Mouse (Mus musculus): ENCODE data around the gene Dcakd.

Gene Dcakd

DNA sequence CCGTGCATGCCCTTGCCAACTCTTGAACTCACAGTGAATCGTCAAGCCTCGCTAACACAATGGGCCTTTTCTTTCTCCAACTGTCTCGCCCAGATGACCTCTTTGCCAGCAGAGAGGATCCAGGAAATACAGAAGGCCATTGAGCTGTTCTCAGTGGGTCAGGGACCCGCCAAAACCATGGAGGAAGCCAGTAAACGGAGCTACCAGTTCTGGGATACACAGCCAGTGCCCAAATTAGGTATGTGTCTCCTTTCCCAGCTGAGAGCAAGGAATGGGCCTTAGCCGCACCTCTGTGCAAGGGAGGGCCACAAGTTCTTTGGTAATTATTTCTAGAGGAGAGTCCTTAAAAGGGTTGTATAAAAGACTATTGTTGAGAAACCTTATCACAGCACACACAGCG is 18.2 kb upstream of the Dcakd start:
- no peak for DNase-seq (ENCODE audit: low spot score)

DNA sequence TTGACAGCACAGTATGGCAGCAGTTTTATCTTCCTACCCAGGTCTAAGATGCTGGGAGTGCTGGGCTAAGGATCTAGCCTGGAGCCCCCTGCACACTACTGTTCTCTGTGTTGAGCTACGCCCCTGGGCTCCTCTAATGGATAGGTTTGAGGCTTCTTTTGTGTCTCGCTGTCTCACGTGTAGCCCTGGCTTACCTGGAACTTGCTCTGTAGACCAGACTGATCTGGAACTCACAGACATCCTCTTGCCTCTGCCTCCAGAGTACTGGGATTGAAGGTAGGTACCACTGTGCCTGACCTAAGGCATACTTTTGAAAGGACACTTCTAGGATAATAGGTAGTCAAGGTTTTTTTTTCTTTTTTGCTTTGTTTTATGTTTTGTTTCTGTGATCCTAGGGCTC is 15.8 kb upstream of the Dcakd start:
- no peak for DNase-seq (ENCODE audit: low spot score)

DNA sequence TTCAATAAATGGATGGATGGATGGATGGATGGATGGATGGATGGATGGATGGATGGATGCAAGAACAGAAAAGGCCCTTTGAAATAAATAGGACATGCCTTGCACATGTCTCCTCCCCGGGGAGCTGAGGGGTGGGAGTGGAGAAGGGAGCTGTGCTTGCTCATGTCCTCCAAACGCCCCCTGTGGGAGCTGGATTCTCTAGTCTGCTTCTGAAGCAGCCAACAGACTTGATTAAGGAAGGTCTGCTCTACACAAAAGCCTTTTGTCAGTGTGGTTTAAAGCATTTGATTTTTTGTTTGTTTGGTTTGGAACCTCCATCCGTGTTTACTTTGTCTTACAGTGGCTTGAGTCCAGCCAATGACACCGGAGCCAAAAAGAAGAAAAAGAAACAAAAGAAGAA is 14.7 kb upstream of the Dcakd start:
- no peak for DNase-seq (ENCODE audit: low spot score)

DNA sequence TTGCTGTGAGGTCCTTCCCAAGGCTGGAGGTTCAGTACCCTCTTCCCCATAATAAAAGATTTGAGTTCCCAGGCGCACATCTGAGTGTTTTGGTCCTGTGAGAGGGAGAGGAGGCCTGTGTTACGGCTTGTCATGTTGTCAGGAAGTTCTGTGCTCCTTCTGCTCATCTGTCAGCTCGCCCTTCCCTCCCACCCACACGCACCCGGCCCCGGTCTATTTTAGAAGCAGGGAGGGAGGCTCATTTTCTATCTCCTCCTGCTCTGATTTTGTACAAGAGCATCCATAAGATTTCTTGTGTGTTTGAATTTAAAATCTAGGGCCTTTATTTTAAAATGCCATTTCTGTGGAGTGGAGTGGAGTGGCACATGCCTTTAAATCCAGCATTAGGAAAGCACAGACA is 9.9 kb upstream of the Dcakd start:
- DNase-seq (ENCODE audit: low spot score): no peak

DNA sequence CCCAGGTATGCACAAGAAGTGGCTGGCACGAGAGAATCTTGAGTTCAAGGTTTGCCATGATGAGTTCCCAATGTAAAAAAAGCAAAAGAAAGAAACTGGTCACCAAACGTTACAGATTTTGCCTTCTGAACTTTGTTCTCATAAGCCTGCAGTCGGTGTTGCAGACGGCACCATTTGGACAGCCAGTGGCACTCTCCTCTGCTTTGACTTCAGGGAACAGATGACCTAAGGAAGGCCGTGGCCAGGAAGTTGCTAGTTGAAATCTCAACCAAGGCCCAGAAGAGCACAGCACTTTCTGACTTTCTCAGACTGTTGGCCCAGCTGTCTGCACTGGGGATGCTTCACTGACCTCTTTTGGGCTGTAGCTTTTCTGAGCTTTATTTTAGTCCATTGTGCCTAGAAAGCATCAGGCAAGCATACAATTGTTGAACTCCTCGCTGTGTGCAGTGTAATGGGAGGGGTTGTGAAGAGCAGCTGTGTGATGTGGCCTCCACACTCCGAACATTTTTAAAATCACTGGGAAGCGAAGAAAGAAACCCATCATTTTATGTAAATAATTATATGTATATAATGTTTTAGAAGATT is 8.8 kb upstream of the Dcakd start:
- DNase-seq (ENCODE audit: low spot score): no peak

DNA sequence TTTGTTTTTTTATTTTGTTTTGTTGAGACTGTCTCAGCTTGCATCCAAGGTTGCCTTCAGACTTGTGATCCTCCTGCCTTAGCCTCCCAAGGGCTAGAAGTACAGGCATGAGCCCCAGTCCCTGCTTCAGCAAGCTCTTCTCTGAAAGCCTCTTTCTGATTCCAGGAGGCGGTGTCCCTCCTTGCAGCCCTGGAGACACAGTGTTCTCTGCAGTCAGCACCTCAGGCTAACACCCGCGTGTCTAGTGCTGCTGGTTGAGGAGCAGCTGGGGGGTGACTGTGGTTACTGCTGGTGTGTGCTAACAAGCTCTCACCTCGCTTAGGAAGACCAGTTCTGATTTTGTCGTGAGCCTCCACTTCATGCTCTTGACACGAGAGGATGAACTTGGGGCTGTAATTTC is 6.9 kb upstream of the Dcakd start:
- no peak for DNase-seq (ENCODE audit: low spot score)

DNA sequence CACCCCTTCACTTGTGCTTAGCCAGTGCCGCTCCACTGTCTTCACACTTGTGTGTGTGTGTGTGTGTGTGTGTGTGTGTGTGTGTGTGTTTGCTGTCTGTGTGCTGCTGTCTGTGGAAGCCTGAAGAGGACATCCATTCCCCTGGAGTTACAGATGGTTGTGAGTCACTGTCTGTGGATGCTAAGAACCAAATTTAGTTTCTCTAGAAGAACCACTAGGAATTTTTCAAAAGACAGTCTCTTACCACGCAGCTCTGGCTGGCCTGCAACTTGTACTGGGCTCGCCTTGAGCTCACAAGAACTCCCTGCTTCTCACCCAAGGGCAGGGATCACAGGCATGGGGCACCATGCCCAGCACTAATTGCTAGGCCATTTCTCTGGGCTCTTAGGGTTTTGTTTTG is 4.9 kb upstream of the Dcakd start:
- DNase-seq (ENCODE audit: low spot score): no peak

DNA sequence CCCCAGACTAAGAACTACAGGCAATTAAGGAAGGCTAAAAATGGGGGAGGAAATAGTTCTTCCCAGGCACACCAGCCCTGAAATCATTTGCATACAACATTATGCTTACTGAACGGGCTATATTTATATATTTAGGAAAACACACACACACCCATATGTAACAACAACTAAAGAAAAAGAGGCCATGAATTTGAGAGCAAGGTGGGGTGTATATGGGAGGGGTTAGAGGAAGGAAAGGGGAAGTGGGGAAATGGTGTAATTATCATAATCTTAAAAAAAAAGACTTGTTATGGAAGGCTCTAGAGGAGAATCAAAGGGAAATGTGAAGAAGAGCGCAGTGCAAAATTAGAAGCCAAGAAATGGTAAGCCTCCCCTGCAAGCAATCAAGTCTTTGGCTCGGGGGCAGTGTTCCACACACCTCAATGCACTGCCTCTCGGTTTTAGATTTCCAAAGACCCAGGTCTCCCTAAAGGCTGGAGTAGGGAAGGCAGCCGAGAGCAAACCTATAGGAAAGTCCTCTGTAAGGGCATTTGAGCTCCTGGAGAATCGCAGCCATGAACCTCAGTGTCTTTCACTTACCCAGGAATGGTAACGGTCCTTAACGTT is 460 bp downstream of the Dcakd start:
- DNase-seq (ENCODE audit: low spot score): no peak

DNA sequence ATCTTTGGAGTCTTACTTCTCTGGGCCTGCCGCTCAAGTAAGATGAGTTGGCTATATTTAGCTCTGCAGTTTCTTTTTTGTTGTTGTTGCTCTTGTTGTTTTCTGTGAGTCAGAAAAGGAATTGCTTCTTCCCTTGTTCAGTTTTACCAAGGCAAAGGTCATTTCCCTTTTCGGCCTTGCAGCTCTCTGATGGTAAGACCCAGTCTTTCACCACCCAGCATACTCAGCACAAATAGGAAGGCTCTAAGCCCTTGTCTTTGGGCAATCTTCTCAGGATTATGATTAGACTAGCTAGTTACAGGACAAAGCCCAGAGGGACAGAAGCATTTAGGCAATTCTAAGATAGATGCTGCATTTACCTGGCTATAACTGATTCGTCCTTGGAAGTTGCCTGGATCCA is 1.2 kb downstream of the Dcakd start:
- no peak for DNase-seq (ENCODE audit: low spot score)

DNA sequence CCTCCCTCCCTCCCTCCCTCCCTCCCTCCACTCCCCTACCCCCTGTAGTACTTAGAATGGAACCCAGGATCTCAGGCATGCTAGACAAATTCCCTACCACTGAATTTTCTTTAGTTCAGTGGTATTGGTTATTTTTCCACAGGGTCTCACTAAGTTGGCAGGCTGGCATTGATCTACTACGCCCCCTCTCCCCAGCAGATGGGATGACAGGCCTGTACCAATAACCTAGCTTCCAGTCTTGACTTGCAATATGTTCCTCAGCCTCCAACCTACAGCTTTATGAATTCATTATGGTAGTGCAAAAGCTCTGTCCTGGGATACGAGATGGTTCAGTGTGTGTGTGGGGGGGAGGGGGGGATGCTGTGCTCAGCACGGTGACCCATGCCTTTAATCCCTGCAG is 4.2 kb downstream of the Dcakd start:
- DNase-seq (ENCODE audit: low spot score): no peak

DNA sequence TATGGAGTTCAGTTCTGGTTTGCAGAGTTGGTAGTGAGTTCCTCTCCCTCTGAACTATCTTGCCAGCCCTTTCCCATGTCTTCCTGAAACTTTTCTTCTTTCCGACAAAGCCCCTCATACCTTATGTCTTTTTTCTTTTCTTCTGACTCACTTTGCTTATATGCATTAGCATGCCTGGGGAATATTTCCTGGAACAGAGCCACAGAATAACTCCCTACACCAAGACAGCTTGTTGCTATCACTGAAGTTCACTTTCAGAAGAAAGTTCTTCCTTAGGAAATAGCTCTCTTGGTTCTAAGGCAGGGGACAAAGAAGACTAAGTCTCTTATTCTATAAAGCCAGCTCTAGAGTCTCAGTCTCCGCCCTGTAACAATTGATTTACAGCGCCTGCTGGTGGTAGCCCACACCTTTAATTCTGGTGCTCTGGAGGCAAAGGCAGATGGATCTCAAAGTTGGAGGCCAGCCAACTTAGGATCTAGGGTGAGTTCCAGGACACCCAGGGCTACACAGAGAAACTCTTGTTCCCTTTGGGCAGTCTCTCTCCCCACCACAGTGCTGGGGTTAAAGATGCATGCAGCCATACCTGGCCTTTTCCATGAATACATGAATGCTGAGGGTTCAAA is 7.3 kb downstream of the Dcakd start:
- DNase-seq (ENCODE audit: low spot score): no peak

DNA sequence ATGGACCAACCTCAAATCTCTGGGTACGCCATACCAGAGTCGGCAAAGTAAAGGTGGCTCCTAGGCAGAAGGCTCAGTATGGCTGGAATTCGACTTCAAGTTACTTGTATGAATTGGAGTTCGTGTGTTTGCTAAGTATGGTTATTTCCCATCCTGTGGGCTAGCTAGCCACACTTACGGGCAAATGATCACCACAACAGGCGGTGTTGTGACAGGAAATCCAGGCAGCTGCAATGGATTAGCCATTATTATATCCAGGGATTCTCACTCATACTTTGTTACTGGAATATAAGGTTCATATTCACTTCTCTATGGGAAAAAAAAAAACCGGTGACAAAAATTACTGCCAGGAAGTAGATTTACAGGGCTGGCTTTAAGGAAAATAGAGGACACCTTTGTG is 8.8 kb downstream of the Dcakd start:
- no peak for DNase-seq (ENCODE audit: low spot score)

DNA sequence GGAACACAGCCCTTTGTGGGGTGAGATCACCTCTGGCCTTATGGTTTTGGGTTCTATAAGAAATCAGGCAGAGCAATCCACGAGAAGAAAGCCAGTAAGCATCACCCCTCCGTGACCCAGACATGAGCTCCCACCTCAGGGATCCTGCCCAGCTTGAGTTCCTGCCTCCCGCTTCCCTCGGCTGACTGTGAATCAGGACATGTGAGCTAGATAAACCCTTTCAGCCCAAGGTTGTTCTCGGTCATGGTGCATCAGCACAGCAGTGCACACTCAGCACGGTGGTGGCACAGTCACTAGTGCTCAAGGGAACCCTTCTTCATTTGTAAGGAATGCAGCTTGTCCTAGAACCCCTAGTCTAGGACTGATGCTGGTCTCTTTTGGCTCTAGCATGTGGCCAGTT is 9.3 kb downstream of the Dcakd start:
- no peak for DNase-seq (ENCODE audit: low spot score)

DNA sequence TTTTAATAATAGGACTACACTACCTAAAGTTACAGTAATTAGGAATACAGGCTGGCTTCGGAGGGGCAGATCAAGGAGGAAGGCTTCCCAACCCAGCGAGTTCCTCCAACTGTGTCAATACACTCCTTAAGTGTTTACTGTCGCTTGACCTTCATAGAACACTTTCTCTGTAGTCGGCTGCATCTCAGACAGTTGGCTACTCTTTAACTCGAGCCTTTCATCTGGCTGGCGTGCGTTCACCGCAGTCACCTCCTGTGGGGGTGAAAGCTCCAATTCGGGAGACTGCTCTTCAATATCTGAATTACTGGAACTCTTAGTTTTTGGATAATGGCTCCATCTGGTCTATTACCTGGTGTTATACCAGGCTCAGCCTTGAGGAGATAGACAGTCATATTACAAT is 10.5 kb downstream of the Dcakd start:
- DNase-seq (ENCODE audit: low spot score): no peak

DNA sequence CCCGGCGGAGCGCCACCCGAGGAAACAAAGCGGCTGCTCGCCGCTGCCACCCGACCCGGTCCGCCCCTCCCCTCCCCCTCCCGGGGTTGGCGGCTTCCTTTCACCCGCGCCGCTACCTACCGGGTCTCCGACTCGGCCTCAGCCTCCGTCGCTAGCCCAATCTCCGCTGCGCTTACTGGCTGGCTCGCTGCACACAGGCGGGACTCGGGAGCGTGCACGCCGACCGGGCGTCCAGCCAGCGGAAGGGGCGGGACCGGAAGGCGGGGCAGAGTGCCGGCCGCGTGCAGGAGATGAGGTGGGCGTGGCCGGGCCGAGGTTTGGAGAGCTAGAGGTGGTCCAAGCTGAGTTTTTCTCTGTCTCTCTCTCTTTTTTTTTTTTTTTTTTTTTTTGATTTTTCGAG is 11.2 kb downstream of the Dcakd start:
- peak; percentile 99 for DNase-seq (ENCODE audit: low spot score)

DNA sequence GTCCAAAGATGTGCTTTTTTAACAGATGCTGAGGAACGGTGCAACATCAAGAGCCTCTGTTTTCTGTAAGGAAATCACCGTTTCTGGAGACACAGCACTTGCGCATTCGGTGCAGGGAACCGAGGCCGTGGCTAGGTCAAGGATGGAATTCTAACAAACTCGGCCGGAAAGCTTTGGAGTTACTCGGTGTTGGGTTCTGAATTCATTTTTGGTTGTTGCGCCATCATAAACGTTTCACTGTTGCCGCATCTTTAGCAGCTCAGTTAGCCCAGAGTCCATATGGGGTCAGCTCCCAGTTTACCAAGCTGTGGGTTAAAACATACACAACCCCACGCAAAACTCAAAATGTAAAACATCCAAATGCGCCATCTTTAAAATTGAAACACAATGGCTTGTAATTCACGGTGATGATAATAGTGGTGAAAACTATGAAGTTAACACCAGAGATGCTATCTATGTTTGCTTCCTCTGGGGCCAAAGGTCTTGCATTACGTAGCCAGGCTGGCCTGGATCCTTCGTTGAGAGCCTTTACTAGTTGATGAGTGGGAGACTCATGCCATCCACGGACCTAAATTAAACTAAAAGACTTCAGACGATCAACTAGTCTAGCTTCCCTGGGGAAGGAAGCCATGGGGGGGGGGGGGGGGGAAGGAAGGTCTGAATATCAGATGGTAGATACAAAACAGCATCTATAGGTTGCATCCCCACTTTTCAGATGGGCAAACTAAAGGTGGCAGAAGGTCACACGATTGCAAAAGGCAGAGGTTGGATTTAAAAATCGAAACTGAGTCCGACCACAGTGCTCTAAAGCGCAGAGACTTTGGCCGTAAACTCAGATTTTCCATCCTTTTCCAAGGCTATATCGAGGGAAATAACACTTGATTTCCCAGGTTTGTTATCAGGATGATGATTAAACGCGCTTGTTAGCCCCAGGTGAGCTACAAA is 12.0 kb downstream of the Dcakd start:
- DNase-seq (ENCODE audit: low spot score): no peak

DNA sequence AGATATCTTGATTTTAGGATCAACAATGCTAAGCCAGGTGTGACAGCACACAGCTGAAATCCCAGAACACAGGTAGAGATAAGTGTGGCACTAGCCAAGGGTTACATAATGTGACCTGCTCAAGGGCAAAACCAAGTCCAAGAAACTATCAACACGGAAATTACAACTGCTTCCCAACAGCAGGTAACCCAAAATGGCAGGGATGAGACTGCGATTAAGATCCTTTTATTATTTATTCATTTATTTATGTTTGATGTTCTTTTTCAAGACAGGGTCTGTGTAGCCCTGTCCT is 17.0 kb downstream of the Dcakd start:
- DNase-seq (ENCODE audit: low spot score): no peak

DNA sequence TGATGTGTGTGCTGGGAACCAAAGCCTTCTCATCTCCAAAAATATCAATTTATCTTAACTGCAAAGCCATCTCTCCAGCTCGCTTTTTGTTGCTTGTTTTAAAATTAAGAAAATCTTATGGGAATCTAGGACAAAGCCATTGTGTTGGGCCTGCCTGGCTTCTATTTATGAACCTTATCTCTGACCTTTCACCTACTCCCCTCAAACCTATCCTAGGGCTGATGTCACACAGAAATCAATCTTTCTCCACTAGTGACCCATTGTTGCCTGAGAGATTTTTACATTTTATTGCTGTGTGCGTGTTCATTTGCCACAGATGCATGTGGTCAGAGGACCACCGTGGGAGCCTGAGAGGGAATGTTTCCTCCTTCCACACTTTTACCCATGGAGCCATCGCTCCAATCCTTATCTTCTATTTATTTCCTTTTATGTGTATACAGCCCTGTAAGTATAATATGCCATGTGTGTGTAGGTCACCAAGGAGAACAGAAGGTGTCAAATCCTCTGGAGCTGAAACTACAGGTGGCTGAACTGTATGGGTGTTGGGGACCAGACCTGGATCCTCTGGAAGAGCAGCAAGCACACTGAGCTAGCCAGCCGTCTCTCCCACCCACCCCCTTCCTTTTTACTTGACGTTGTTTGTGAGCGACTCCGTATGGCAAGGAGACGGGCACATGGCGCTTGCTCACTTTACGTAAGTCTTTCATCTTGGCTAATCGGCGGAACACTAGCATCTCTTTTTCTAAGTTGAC is 17.5 kb downstream of the Dcakd start:
- DNase-seq (ENCODE audit: low spot score): no peak

DNA sequence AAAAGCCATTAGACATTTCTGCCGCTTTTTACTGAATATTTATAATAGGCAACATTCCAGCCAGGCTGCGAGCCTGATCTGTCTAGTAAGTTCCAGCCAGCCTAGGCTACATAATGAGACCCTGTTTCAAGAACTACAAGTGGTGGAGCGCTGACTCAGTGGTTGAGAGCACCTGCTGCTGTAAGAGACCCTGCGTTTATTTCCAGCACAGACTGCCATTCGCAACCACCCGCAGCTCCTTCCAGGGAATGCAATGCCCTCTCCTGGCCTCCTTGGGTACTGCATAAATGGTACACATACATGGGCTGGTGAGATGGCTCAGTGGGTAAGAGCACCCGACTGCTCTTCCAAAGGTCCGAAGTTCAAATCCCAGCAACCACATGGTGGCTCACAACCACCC is 18.9 kb downstream of the Dcakd start:
- DNase-seq (ENCODE audit: low spot score): no peak

DNA sequence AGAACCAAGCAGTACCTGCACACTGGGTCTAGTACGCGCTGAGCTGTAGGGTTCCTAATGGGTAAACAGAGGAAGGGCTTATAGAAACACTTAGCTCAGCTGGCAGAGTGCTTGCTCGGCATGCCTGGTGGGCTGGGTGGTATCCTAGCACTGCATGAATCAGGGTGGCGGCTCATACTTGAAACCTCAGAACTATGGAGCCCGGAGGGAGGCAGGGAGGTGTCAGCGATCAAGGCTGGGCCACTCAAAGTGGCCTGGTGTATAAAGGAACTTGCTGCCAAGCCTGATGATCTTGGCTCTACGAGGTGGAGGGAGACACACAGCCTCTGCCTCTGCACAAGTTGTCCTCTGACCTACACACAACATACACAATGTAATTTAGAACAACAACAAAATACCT is 19.6 kb downstream of the Dcakd start:
- no peak for DNase-seq (ENCODE audit: low spot score)

DNA sequence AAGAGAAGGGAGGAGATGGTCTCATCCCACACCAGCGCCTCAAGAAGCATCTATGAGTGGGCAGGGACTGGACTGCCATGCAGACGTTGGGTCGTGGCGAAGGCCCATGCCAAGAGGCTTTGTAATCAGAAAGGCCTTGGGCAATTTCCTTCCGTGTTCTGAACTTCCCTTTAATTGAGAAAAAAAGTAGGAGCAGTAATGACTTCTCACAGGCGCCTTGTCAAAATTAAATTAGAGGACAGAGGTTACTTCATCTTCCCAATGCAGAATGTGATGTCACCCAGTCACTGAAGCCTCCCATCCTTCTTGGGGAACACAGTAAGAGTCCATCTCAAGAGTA is 21.2 kb downstream of the Dcakd start:
- no peak for DNase-seq (ENCODE audit: low spot score)

DNA sequence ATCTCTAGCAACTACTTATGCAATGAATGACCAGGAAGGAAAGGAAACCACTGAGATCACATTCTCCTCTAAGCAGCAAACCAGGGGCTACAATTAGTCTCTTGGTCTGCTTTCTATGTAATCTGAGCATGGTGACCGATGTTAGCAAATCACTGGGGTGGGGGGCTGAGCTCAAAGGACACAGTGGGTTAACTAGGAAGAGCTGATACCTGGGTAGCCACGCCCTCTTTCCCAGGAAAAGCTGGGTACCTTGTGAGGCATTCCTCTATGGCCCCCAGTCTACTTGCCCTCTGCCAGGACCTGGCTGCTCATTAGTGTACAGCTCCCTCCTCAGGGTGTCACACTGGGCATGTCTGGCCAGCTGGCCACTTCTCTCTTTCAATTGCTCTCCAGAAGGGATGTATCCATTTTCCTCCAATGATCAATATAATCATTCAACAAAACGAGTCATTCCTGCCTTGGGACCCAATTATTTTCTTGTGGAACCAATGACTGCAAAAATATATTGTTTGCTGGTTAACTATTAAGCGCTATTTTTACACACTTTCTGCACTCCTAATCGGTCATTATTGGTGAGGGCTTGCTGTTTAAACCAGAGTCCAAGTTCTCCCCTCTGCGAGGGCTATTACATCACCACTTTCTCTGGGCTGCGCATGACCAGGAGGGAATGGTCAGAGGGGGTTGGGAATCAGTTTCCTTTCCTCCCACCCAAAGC is 21.7 kb downstream of the Dcakd start:
- DNase-seq (ENCODE audit: low spot score): no peak

All from urinary bladder, postnatal 14 days (tissue).